Comparison of ENCODE assay signal across 19 mouse cellular contexts in genomic region chr19:53490898-53491297, GRCm38 (mm10).
"Had no signal": no experiment of that assay in that cellular context is flagged by ENCODE, and none has a peak within 500 bp of the region (broad histone marks: within the 10 kb centered on the region; RNA-seq: fewer than 3 reads in every experiment).

No protein-coding gene starts in this region.

- H3K4me1 ChIP-seq: limb, embryonic 12.5 days; limb, embryonic 15.5 days; lung, embryonic 15.5 days; midbrain, embryonic 12.5 days; midbrain, embryonic 15.5 days; neural tube, embryonic 13.5 days had no signal

- H3K4me3 ChIP-seq: layer of hippocampus, adult 2 months; limb, embryonic 12.5 days; limb, embryonic 15.5 days; lung, embryonic 15.5 days; midbrain, embryonic 12.5 days; midbrain, embryonic 15.5 days; myocyte; neural tube, embryonic 13.5 days had no signal

- H3K27me3 ChIP-seq: limb, embryonic 12.5 days; limb, embryonic 15.5 days; lung, embryonic 15.5 days; midbrain, embryonic 12.5 days; midbrain, embryonic 15.5 days; neural tube, embryonic 13.5 days had no signal

- ATAC-seq: intestine, postnatal 0 days; liver, postnatal 0 days; midbrain, embryonic 15.5 days had no signal

- H3K9me3 ChIP-seq: limb, embryonic 12.5 days; limb, embryonic 15.5 days; lung, embryonic 15.5 days; midbrain, embryonic 12.5 days; midbrain, embryonic 15.5 days; neural tube, embryonic 13.5 days had no signal

- DNase-seq: kidney, adult 2 months; layer of hippocampus, adult 9-11 months; left cerebral cortex, postnatal 4 days; liver, postnatal 0 days; thymus, adult 2 months; thymus, postnatal 25 days had no signal

- H3K9ac ChIP-seq: limb, embryonic 12.5 days; limb, embryonic 15.5 days; liver, embryonic 14.5 days; liver, postnatal 0 days; lung, embryonic 15.5 days; midbrain, embryonic 12.5 days; midbrain, embryonic 15.5 days; neural tube, embryonic 13.5 days had no signal

- H3K27ac ChIP-seq: kidney, postnatal 0 days; layer of hippocampus, adult 2 months; limb, embryonic 12.5 days; limb, embryonic 15.5 days; liver, embryonic 14.5 days; lung, embryonic 15.5 days; macrophage; midbrain, embryonic 12.5 days; midbrain, embryonic 15.5 days; neural tube, embryonic 13.5 days had no signal

- H3K4me2 ChIP-seq: limb, embryonic 12.5 days; limb, embryonic 15.5 days; liver, embryonic 11.5 days; lung, embryonic 15.5 days; midbrain, embryonic 12.5 days; midbrain, embryonic 15.5 days; neural tube, embryonic 13.5 days had no signal

- H3K36me3 ChIP-seq: limb, embryonic 12.5 days; limb, embryonic 15.5 days; lung, embryonic 15.5 days; midbrain, embryonic 12.5 days; midbrain, embryonic 15.5 days; neural tube, embryonic 13.5 days had no signal
